Mouse (Mus musculus) megakaryocyte, embryonic 14.5 days (primary cell): ENCODE results near the gene Mprip.

Source experiments
- FLI1 ChIP-seq: IDR thresholded peaks from 2 replicates; pipeline ENCODE4 v1.6.1; 2012; ENCODE audit warnings: low read length, inconsistent platforms, mixed read lengths
- GATA1 ChIP-seq: IDR thresholded peaks from 3 replicates; pipeline ENCODE4 v1.6.1; 2012; ENCODE audit warnings: mixed read lengths, low read length, inconsistent platforms, borderline replicate concordance

DNA sequence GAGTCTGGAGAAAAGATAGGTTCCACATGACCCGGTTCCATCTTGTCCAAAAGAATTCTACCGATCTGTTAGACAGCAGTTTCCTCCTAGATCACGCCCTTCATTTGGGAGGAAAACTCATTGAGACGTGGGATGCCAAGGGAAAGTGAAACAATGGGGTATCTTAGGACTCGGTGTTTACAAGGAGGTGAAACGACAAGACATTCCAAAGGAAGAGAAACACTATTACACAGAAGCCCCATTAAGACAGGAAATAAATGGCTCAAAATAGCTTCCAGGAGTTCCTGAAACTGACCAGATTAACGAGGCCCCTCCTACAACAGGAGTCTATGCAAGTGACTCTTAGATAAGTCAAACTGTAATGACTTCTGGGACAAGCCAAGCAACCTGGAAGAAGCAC, 5.1 kb upstream of the Mprip start:
- TF ChIP-seq GATA1: no peak
- TF ChIP-seq FLI1: no peak
